Mouse (Mus musculus): Measurements from ENCODE around the gene Snupn.

DNA sequence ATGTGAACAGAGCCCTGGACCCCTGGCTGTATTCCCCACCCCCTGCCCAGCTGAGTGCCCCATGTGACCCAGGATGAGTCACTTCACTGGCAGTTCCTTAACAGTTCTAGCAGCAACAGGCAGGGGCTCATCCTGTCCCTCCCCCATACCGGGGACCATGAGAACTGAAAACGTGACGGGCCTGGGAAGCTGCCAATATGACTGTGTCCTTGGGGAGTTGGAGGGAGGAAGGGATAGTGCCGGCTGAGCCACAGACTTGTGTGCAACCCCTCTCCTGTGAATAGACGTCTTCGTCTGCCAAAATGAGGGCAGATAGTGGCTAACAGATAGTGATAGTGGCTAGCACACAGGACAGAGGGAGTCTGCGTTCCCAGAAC is 26.0 kb upstream of the Snupn start:
- TF ChIP-seq CTCF (IDR thresholded peaks at IDR 0.05; ENCODE audit: control insufficient read depth, insufficient read depth, insufficient read length) = no peak
- no peak for TF ChIP-seq CEBPB (IDR thresholded peaks at IDR 0.05; ENCODE audit: low read depth)
- peak; percentile 96 for TF ChIP-seq USF1 (IDR thresholded peaks at IDR 0.05; ENCODE audit: low read depth)
- TF ChIP-seq MAX (IDR thresholded peaks at IDR 0.05) = peak; percentile 43
- no peak for TF ChIP-seq MYOD1 (IDR thresholded peaks at IDR 0.05; ENCODE audit: control insufficient read depth, insufficient read length, low read depth)
- no peak for TF ChIP-seq FOSL1 (IDR thresholded peaks at IDR 0.05; ENCODE audit: insufficient read depth, low read length, poor library complexity, severe bottlenecking)
- no peak for TF ChIP-seq MYOG (IDR thresholded peaks at IDR 0.05; ENCODE audit: control insufficient read depth, extremely low read depth, insufficient read length)
